Mouse (Mus musculus) lung, postnatal 10 days (tissue): ENCODE measurements around the gene Parm1.

ENCODE experiments used
- DNase-seq: peaks from one replicate; pipeline ENCODE4 v3.0.0; 2021

Parm1 gene

DNA sequence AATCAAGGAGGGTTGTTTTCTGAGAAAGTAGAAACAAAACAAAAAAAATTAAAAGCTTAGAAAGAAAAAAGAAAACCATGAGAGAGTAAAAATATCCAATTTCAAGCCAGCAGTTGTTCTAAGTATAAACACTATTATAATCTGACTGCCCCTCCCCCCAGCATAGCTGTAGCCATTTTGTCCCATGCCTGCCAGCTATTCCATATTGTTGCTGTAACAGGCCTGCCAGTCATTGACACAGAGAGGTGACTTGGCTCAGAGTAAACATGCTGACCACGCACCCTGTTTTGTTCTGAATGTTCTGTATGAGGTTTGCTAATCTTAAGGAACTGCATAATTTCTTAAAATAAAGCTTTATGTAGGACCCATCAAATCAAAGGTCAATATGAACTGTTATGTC, 145.3 kb downstream of the Parm1 start:
- DNase-seq: peak; percentile 39

DNA sequence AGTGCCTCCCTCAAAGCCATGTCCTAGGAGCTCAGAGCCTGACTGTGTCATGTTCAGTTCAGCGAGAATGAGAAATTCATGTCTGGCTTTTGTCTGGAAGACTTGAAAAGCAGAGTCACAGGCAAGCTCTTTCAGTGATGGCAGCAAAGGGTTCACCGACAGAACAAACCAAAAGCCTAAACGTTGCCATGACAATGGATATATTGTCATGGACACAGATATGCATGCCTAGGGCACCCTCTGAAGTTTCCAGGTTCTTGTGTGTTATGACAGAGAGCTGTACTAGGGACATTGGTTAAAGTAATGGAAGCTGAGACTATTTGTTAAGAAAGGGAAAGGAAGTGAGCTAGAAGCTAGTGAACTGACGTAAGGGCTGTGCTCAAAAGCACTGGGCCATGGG, 149.7 kb downstream of the Parm1 start:
- DNase-seq: no peak

DNA sequence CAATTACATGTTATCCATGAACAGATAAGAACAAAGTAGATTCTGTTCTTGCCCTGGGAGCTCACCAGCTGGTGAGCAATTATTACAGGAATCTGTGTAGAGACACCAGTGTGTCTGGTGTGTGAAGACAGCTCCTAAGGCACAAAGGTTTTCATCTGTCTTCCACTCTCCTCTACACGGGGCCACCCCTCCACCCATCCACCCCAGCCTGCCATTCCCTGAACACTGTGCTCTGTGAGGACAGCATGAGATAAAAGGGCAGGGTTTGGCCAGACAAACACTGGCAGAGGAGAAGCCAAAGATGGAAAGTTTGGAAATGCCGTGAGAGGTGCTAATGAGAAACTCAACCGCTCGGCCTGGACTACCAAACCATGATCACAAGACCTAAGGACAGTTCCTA, 151.8 kb downstream of the Parm1 start:
- DNase-seq: no peak
